Mouse (Mus musculus) brown adipose tissue, adult 24 weeks (tissue): ENCODE data around the gene Sec23a. TPM values are rescaled to one million over a fixed set of nuclear protein-coding genes. Genes with fewer than 3 reads are reported as not detected.
"Not testable (repeated sequence)": the region's sequence is repeated elsewhere in the genome, so short reads cannot be mapped to it uniquely, and the experiment has no call there.

ENCODE experiments used
- H3K27ac ChIP-seq: fragments of 200-500 bp; replicated peaks from 2 replicates; pipeline ENCODE4 v1.5.1; 2012; ENCODE audit warnings: low read depth, mild to moderate bottlenecking, low read length
- H3K4me1 ChIP-seq: fragments of 200-500 bp; 2 replicates; pipeline ENCODE4 v1.6.1; 2012; ENCODE audit warnings: low read length, mixed read lengths; ENCODE audit not compliant: control insufficient read depth, insufficient read depth, insufficient read length
- H3K4me3 ChIP-seq: fragments of 200-500 bp; 2 replicates; pipeline ENCODE4 v1.5.1; 2012; ENCODE audit warnings: low read depth, mild to moderate bottlenecking, low read length, moderate library complexity; ENCODE audit not compliant: insufficient read depth
- polyA plus RNA-seq: library from polyadenylated mRNA; stranded (reverse); fragments of >200 nt; gene quantifications from 2 replicates; pipeline ENCODE4 v1.2.4, GENCODE M21; 2012; ENCODE audit not compliant: missing spikeins, insufficient read depth, insufficient read length

The Sec23a gene
- polyA plus RNA-seq, 1 experiment = 16.2 TPM

GRCm38 (mm10) chr12:59019891-59020290 lies 8.1 kb upstream of the Sec23a start:
- H3K4me1 ChIP-seq = no peaks in the 10 kb centered on the region
- H3K4me3 ChIP-seq = no peak overlapping the region
- no peak overlapping the region for H3K27ac ChIP-seq

GRCm38 (mm10) chr12:59017970-59018369 lies 6.2 kb upstream of the Sec23a start:
- H3K4me1 ChIP-seq = no peaks in the 10 kb centered on the region
- H3K27ac ChIP-seq = no peak overlapping the region
- no peak overlapping the region for H3K4me3 ChIP-seq

- Histone ChIP-seq H3K4me3 (peak within 1 kb of the TSS; percentile 98), H3K4me1 (no peaks in the 10 kb centered on the region), H3K27ac (peak within 1 kb of the TSS; percentile 79)
These were observed 1.4 kb upstream of the Sec23a start, which contains the start of gene Gemin2 for GRCm38 (mm10) chr12:59013234-59013633. TSS of gene Gemin2 (plus strand) at chr12:59013393.

GRCm38 (mm10) chr12:59012710-59013091 lies 884 bp upstream of the Sec23a start:
- H3K4me3 ChIP-seq = peak overlapping the region; percentile 98
- H3K27ac ChIP-seq = peak overlapping the region; percentile 79
- H3K4me1 ChIP-seq = no peaks in the 10 kb centered on the region

GRCm38 (mm10) chr12:59011275-59011843 lies 458 bp downstream of the Sec23a start:
- H3K4me1 ChIP-seq = no peaks in the 10 kb centered on the region
- peak overlapping the region; percentile 84 for H3K4me3 ChIP-seq
- peak overlapping the region; percentile 67 for H3K27ac ChIP-seq

- H3K4me1 ChIP-seq = no peaks in the 10 kb centered on the region
- no peak overlapping the region for H3K27ac ChIP-seq
- peak overlapping the region; percentile 21; the same call in 1 of the 2 replicates for H3K4me3 ChIP-seq
These were observed 1.3 kb downstream of the Sec23a start for GRCm38 (mm10) chr12:59010482-59010881.

- Histone ChIP-seq H3K4me3 (no peak overlapping the region), H3K27ac (no peak overlapping the region), H3K4me1 (no peaks in the 10 kb centered on the region)
These were observed 26.1 kb downstream of the Sec23a start for GRCm38 (mm10) chr12:58985766-58986165.

GRCm38 (mm10) chr12:58981178-58981661 lies 30.6 kb downstream of the Sec23a start:
- not testable (repeated sequence) for H3K27ac ChIP-seq, H3K4me1 ChIP-seq, H3K4me3 ChIP-seq

- no peak overlapping the region for H3K4me3 ChIP-seq
- H3K27ac ChIP-seq = no peak overlapping the region
These were observed 34.9 kb downstream of the Sec23a start for GRCm38 (mm10) chr12:58976966-58977365.

GRCm38 (mm10) chr12:58964583-58964982 lies 47.2 kb downstream of the Sec23a start:
- no peak overlapping the region for H3K4me3 ChIP-seq
- H3K4me1 ChIP-seq = no peaks in the 10 kb centered on the region
- no peak overlapping the region for H3K27ac ChIP-seq

More at GRCm38 (mm10) chr12:58976966-58977365, 34.9 kb downstream of the Sec23a start:
- no peaks in the 10 kb centered on the region for H3K4me1 ChIP-seq

GRCm38 (mm10) chr12:58960844-58961243 lies 51.0 kb downstream of the Sec23a start:
- H3K27ac ChIP-seq = no peak overlapping the region
- no peak overlapping the region for H3K4me3 ChIP-seq
- H3K4me1 ChIP-seq = no peaks in the 10 kb centered on the region

GRCm38 (mm10) chr12:58956624-58957023 lies 55.2 kb downstream of the Sec23a start:
- no peak overlapping the region for H3K4me3 ChIP-seq
- H3K4me1 ChIP-seq = no peaks in the 10 kb centered on the region
- no peak overlapping the region for H3K27ac ChIP-seq

GRCm38 (mm10) chr12:58956162-58956561 lies 55.7 kb downstream of the Sec23a start:
- Histone ChIP-seq H3K4me1 (no peaks in the 10 kb centered on the region), H3K27ac (no peak overlapping the region), H3K4me3 (no peak overlapping the region)

- no peaks in the 10 kb centered on the region for H3K4me1 ChIP-seq
- H3K4me3 ChIP-seq = no peak overlapping the region
- H3K27ac ChIP-seq = no peak overlapping the region
These were observed 63.9 kb downstream of the Sec23a start for GRCm38 (mm10) chr12:58947879-58948278.

GRCm38 (mm10) chr12:58947231-58947630 lies 64.6 kb downstream of the Sec23a start:
- Histone ChIP-seq H3K4me1 (no peaks in the 10 kb centered on the region), H3K4me3 (no peak overlapping the region), H3K27ac (no peak overlapping the region)

- no peaks in the 10 kb centered on the region for H3K4me1 ChIP-seq
- H3K4me3 ChIP-seq = no peak overlapping the region
- H3K27ac ChIP-seq = no peak overlapping the region
These were observed 69.3 kb downstream of the Sec23a start for GRCm38 (mm10) chr12:58942544-58942943.
